Mouse (Mus musculus): Measurements from ENCODE around the gene Man1b1.

Man1b1 gene

DNA sequence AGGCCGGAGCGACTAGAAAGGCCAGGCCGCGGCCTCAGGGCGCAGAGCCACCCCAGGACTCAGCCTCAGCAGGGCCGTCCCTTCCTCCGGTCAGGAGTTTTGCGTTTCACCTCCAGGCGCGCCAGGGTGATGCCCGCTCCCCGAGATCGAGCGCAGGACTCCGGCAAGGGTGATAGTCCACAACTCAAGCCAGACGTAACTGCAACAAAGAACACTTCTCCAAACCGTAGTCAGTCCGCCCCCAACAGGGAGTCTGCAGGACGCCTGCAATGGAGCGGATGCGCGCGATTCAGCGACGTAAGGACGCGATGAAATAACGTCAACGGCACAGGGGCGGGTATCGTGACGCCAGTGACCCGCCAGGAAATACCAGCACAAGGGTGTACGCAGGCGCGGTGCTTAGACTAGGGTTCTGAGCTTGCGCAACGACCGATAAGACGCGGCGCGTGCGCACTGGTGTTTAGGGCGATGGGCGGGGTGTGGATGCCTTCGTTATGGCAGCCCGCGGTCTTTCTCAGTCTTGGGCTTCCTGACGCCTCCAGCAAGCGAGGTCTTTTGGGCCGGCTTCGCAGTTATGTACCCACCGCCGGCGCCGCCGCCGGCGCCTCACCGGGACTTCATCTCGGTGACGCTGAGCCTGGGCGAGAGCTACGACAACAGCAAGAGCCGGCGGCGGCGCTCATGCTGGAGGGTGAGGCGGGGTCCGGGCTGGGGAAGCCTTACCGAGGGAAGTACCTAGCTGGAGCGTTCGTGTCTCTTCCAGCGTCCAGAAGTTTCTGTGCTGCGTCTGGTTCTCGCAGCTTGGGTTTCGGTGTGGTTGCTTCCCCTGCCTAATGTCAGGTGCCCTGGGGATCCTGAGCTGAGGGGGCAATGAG, at the start of gene Man1b1:
Gene Man1b1 (plus strand): TSS at position 53 of the 875 bp plus-strand sequence.
- peak; percentile 98 for DNase-seq (ENCODE audit: low spot score)

DNA sequence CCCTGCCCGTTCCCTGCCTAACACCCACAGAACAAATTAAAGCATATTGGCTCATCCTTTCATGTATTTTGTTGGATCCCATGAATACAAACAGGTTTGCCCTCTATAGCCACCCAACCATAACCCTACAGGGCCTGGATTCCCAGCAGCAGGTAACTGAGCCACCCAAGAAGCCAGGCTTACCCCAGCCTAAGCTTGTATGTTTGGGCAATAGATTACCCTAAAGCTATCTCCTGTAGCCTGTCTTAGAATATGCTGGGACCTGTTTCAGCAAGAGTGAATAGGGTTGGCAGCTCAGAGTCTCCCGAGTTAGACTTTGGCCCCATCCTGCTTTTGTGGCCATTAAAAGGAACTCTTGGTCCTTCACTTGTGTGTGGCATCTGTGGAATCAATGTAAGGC, 46.6 kb upstream of the Man1b1 start:
- no peak for DNase-seq (ENCODE audit: low spot score)

DNA sequence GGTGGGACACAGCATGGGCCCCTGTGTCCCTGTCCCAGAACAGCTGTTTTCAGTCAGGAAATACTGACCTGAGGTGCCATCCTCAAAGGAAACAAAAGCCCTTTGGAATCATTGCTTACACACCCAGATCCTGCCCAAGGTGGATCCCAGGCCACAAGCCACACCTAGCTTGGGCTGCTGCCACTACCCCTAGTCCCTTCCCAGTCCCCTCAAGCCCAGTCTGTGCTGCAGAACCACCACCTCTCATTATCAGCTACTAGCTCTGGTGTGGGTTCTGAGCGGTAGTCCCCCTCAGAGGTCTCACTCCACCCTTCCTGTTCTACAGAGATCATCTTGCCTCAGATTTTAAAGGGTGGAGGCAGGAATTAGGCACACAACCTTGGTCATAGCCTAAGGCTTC, 45.8 kb upstream of the Man1b1 start:
- no peak for DNase-seq (ENCODE audit: low spot score)

DNA sequence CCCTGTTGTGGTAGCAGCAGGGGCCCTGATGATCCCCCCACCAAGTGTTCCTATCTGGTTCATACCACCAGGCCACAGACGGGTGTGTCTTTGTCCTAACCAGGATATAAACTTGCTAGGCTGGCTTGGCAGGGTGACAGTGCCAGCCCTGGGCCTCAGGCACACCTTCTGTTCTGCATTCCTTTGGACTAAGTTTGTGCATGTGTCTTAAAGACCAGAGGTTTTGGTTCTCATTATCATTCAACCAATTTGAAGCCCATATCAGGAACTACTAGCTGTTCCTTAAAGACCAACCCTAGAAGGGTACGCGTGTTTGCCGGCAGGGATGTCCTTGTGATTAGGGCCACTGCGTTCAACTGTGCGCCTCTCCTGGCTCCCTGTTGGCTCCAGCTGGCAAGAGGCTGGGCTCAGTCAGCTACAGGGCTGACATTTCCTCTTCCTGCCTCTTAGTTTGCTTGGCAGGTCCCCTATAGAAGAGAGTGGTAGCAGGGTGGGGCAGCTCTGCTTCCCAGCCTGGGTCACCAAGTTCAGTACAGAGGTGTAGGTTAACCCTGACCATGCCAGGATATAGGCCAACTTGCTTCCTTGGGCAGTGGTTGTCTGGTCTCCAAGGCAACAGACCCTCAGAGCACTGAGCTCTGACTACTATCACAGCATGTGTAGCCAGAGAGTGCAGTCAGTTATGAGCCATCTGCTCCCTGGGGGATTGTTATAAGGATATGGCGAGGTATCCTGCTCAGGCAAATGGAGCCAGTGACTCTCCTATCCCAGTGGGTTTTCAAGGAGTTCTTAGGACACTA, 45.1 kb upstream of the Man1b1 start:
- no peak for DNase-seq (ENCODE audit: low spot score)

DNA sequence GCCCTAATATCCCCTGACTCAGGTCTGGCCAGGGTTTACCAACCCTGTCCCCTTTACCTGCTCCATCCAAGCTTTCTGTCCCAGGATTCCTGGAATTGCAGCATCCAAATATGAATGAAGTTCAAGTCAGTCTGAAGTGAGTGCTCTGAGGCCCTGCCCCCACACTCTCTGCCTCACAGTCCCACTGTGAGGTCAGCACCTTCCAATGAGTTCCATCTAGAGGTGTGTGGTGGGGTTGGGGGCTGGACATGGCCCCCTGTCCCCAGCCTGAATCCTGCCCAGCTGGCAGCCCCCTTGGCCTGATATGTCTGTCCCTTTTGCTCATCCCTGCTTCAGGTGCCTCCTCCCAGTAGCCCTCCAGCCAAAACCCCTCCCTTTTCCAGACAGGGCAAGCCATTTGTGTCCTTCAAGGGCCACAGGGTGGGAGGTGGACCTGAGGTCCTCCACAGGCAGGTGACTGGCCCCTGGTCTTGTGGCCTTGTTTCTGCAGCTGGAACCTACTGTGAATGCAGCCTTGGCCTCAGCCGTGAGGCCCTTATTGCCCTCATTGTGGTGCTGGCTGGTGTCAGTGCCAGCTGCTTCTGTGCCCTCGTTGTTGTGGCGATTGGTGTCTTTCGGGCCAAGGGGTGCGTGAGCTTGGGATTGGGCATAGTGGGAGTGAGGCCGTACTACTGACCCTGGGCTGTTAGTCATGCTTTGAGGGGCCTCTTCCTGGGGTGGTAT, 44.0 kb upstream of the Man1b1 start, which contains the start of gene Tmem210:
Gene Tmem210 (plus strand): TSS at position 219 of the 723 bp plus-strand sequence.
- DNase-seq (ENCODE audit: low spot score), result no peak

DNA sequence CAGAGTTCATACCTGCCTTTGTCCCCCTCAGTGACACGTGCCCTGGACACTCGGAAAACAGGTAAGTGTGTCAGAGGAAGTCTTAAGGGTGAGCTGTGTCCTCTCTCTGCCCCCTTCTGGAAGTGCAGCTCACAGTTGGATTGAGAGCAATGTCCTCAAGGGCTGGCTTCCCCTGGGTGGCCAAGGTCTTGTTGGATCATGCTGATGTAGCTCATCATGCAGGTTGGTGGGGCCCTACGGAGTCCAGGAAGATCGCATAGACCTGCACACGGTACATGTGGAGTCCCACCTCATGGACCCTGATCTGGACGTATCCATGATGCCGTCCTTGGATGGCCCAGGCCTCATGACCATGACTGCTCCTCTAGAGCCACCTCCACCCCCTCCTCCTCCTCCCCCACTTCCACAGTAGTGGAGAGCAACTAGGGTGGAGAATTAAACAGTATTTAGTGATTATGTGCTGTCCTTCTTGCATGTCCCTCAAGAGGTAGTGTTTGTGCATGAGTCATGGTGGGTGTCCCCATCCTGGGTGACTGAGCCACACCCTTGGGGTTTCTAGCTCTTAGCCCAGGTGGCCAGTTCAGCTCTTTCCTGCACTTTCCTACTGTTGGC, 43.3 kb upstream of the Man1b1 start:
- DNase-seq (ENCODE audit: low spot score), result no peak

DNA sequence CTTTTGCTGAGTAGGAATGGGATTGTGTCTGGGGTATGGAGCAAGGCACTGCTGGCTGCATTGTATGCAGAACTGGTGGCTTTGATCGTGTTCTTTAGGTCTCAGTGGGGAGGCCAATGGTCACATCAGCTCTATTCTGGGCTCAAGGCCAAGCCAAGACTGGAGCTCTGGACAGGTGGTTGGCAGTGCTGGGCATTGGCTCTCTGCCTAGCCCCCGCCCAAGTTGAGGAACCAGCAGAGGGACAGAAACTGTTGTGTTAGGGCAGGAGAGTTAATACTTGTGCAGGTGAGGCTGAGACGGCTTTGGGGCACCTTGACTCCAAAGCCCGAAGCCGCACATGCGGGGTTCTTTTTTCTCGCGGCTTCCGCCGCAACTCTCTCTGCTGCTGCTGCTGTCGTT, 42.5 kb upstream of the Man1b1 start, which contains the start of gene Lrrc26:
Gene Lrrc26 (plus strand): TSS at position 265 of the 400 bp plus-strand sequence.
- DNase-seq (ENCODE audit: low spot score), result no peak

DNA sequence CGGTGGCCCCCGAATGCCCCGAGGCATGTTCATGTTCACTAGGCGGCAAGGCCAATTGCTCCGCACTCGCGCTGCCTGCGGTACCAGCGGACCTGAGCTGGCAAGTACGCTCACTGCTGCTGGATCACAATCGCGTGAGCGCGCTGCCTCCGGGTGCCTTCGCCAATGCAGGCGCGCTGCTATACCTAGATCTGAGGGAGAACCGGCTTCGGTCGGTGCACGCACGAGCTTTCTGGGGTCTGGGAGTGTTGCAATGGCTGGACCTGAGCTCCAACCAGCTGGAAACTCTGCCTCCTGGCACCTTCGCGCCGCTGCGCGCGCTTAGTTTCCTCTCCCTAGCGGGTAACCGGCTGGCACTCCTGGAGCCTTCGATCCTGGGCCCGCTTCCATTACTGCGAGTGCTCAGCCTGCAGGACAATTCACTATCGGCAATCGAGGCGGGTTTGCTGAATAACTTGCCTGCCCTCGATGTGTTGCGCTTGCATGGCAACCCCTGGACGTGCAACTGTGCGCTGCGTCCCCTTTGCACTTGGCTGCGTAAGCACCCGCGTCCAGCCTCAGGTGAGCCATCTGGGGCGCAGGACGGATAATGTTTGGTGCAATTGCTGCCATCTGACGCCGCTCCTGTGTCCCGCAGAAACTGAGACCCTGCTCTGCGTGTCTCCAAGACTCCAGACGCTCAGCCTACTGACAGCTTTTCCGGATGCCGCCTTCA, 41.9 kb upstream of the Man1b1 start:
- no peak for DNase-seq (ENCODE audit: low spot score)

DNA sequence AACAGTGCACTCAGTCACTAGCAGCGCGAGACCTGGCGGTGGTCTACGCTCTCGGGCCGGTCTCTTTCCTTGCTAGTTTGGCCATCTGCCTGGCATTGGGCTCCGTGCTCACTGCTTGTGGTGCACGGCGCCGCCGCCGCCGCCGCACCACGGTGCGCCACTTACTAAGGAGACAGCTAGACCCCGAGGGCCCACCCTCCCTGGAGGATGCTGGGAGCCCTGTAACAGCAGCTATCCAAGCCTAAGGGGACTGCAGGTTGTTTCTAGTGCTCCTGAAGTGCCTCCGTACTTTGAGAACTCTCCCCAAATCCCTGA, 41.4 kb upstream of the Man1b1 start:
- no peak for DNase-seq (ENCODE audit: low spot score)

DNA sequence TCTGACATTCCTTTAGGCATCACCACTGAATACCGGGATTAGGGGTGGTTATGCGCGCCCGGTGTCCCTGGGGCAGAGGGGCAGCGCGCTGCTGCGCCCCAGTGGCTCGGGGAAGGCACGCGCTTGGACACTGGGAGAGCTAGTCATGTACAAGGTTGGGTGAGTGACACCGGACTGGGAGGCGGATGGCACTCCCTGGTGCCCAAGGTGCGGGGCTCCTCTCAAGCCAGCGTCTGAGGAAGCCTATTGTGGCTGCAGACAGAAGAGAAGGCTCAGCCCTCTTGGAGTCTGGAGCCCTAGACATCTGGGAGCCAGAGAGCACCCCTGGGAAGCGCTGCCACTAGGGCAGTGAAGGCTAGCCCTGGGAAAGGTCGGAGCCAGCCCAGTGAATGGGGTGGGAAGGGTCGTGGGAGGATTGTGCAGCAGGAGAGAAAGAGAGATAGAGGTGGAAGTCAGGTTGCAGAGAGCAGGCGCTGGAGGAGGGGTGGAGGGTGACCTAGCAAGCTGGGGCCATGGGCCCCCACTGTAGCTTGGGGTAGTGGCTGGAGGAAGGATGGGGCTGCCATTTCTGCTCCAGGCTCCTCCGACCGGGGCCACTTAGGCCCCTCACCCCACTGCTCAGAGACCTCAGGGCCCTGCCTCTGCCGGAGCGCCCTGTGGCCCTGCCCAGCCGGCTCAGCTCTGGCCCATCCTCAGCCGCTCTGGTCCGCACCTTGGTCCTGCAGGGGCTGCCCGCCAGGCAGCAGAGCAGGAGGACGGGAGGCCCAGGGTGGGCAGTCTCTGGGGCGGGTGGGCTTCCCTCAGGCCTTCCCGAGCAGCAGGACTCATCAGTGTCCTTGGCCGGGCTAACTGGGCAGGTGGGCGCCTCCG, 40.7 kb upstream of the Man1b1 start:
- DNase-seq (ENCODE audit: low spot score), result no peak

DNA sequence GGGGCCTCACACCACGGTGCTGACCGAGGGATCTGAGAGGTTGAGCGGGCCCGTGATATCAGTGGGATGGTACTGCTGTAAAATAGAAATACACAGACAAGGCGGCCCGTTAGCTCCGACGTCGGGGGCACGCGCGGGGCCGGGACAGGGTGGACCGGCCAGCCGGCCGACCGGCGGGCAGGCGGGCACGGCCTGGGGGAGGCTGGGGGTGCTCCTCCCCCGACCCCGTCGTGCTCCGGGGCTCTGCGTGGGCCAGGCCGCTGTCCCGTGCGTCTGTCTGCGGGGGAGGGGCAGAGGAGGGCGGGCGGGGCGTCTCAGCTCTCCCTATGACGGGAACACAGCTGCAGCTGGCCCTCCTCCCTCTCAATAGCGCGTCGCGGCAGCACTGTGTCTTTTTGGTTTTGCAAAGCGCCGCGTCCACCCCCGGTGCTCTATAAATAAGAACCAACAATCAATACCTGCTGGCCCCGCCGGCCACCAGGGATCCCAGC, 40.0 kb upstream of the Man1b1 start:
- DNase-seq (ENCODE audit: low spot score), result no peak

DNA sequence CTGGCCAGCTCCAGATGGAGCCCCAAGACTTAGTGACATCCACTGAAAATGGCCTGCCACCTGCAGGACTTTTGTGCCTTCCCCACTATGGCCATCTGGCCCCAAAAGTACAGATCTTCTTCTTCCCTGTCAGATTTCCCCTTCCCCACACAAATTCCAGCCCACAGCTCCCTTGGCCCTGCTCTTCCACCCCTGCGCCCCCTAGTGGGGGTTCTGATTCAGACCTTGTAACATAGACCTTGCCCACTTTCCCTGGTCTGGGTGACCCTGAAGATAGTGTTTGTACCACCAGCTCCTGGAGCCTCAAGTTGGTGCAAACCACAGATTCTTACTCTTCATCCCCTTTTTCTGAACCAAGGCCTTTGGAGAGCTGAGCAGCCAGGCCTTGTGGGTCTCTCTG, 39.3 kb upstream of the Man1b1 start:
- DNase-seq (ENCODE audit: low spot score), result peak; percentile 9

DNA sequence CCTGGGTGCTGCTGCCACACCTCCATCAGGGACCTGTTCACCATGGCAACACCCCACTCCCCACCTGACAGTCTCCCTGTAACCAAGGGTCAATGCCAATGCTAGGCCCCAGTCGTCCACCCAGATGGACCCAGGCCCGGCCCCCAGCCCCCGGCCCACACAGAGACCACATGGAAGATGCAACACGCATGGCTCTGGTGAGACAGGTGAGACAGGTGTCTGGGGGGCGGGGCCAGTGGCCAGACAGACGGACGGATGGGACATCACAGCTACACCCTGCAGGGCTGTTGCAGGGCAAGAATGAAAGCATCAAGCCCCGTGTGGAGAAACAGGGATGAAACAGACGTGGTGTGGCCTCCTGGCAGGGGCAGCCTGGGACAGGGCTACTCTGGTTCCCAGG, 38.4 kb upstream of the Man1b1 start:
- DNase-seq (ENCODE audit: low spot score), result no peak

DNA sequence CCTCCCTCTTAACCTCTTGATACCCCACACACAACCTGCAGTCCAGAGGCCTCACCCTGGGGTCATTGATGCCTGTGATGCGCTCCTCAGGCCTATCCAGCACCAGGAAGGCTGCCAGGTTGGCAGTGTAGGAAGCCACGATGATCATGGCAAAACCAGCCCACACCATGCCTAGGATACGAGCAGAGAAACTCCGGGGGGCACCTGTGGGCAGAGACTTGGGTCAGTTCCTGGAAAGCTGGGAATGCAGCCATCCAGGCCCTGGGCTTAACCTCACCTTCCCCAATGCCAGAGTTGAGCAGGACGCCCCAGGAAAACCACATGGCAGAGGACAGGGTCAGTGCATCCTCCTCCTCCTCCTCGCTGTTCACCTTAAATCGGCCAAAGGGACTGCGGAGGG, 35.0 kb upstream of the Man1b1 start:
- DNase-seq (ENCODE audit: low spot score), result no peak

DNA sequence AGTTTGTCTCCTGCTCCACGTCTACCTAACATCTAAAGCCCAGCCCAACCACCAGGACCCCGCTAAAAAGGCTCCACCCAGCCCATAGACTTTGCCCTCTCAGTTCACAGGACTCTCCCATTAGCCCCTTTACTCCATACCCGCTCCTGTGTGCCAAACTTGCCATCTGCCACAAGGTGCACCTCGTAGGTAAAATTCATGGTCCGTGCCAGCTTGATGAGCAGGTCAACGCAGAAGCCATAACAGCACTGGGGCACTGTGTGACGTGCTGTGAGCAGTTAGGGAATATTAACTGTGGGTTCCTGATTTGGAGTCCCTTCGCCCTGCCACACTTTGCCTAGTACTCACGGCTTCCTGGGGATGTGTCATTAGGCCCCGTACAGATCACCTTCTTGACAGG, 34.1 kb upstream of the Man1b1 start:
- DNase-seq (ENCODE audit: low spot score), result no peak

DNA sequence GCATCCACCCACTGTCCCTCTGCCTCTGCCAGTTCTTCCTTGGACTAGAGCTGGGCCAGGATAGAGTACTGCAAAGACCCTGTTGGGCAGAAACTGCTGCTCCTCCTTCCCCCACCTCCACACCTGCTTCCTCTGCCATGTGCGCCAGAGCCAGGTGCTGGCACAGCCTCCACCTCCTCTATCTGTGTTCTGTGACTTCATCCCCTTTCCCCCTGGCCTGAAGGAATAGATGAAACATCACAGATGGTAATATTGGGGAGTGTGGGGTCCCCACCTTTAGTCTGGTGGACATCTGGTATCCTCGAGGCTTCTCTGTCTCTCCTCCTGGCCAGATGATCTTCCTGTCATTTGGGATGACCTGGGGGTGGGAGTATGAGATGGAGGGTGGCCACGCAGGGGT, 28.7 kb upstream of the Man1b1 start:
- DNase-seq (ENCODE audit: low spot score), result no peak

DNA sequence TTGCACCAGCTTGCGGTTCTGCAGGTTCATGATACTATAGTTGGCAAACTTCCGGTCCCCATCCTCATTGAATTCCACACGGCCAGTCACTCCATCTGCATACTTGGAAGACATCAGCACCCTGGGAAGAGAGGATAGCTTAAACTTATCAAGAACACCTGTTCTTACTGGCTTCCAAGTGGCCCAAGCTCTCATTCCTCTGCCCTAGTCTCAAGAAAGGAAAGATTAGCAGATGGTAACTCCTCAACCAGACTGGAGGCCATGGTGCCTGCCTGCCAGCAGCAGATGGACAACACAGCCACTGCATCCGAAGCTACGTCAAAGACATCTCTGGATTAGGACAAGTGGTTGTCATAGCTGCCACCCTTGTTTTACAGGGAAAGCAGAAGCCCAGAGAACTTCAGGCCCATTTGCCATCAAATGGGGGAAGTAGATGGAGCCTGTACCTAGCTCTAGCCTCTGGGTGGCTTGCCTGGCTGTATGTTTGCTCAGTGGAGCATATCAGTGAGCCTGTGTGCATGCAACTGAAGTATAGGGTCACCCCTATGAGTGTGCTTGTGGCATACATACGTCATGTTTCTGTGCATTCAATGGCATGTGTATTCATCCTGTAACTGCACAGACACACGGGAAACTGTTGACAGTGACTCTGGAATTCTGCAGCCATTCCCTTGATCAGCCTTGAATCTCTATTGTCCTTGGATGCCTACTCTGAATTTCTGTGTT, 28.0 kb upstream of the Man1b1 start:
- DNase-seq (ENCODE audit: low spot score), result no peak

DNA sequence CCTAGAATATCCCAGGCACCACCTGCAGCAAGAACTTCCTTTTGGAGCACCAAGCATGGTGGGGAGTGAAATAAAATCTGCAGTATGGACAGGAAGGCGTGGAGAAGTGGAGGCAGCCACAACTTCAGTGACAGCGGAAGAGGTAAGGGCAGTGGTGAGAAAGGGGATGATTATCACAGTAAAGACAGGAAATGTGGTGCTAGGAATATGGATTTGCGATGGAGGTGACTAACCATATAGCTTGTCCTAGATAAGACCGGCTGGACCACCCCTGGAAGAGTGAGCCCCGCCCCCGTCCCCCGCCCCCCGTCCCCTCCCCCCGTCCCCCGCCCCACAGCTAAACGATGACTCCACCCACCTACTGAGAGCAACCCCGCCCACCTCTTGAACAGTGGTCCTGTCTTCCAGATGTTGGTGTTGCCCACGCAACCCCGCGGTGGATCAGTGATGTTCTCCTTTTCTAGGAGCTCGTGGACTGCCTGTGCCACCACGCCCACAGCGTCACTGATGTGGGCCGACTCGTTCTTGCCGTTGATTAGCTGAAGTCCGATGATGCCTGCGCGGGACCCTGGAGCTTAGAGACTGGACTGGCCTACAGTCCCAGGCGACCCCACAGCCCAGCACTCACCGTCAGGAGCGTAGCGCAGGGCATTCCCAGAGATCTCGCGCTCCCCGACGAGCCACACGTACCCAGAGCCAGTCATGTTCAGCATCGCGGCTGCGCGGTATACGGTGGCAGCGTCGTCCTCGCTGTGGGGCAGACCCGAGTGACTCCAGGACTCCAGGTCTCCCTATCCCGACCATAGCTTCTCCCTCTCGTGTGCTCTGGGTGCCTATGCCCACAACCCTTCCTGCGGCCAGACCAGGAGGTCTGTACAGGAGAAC, 27.2 kb upstream of the Man1b1 start:
- DNase-seq (ENCODE audit: low spot score), result peak; percentile 32

Measured in yolk sac, embryonic 10.5 days (tissue).